Mouse (Mus musculus): ENCODE data around the gene Prkd1. TPM values are rescaled to one million over a fixed set of nuclear protein-coding genes. Genes with fewer than 3 reads are reported as not detected.

The Prkd1 gene
- polyA plus RNA-seq, 1 experiment from 2014 or later: 4.0 TPM

GRCm38 (mm10) chr12:50499796-50500504 is 148.9 kb downstream of the Prkd1 start:
- H3K9ac ChIP-seq (replicated peaks; ENCODE audit: low read depth): no peak overlapping the region
- H3K4me1 ChIP-seq (ENCODE audit: insufficient read depth, low read depth, low read length): no peaks in the 10 kb centered on the region
- no peak overlapping the region for H3K27ac ChIP-seq (ENCODE audit: low read length)
- no peaks in the 10 kb centered on the region for H3K36me3 ChIP-seq (ENCODE audit: insufficient read depth, low read length)
- ATAC-seq: no peak
- no peak overlapping the region for H3K4me2 ChIP-seq (replicated peaks; ENCODE audit: low read depth, low read length)
- no peak for DNase-seq (ENCODE audit: low spot score)
- no peak overlapping the region for H3K4me3 ChIP-seq (ENCODE audit: low read depth, low read length)
- no peaks in the 10 kb centered on the region for H3K9me3 ChIP-seq (ENCODE audit: low read length)
- WGBS: 86% methylated on average over 3 of the region's 3 CpGs
- TF ChIP-seq EP300 (IDR thresholded peaks at IDR 0.05) (no peak), CTCF (IDR thresholded peaks at IDR 0.05) (no peak)
- H3K27me3 ChIP-seq (replicated peaks; ENCODE audit: insufficient read depth, low read length): no peaks in the 10 kb centered on the region

DNA sequence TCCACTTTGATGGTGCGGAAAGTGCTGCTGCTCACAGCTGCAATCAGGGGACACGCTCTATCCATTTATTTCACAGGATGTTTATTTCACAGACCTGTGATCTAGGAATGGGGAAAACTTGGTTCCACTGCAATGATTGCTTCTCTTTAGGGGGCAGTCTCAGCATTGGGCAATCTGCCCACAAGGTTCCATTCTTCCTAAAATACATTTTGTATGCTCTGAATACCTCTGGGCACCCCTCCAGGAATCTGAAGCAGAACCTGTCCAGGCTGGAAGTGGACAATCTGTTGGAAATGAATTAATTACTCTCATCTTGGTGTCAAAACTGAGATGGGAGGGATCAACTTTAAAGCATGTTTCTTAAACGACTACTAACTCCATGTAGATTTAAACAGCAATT is 152.9 kb downstream of the Prkd1 start:
- 51% methylated on average over 3 of the region's 3 CpGs for WGBS
- TF ChIP-seq EP300 (IDR thresholded peaks at IDR 0.05): no peak
- TF ChIP-seq CTCF (IDR thresholded peaks at IDR 0.05): no peak
- H3K27ac ChIP-seq (ENCODE audit: low read length): no peak overlapping the region

DNA sequence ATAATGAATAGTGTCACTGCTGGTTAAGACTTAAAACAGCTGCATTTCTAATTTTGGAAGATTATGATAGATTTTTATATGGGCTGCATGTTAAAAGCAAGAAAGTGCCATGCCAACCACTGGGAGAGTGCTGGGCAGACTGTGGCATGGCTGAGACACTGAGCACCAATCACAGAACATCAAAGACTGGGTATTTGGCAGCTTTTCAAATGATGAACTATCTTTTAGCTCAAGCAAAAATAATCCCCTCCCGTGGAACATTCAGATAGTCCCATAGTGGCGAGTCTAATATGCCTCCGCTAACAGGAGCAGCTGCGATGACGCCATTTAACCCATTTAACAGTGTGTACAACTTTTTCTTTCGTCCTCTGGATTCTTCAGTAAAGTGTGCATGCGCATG is 169.1 kb downstream of the Prkd1 start:
- 82% methylated on average over 7 of the region's 7 CpGs for WGBS
- DNase-seq (ENCODE audit: low spot score): no peak
- Histone ChIP-seq H3K27me3 (replicated peaks; ENCODE audit: insufficient read depth, low read length) (no peaks in the 10 kb centered on the region), H3K4me3 (ENCODE audit: low read depth, low read length) (no peak overlapping the region), H3K36me3 (ENCODE audit: insufficient read depth, low read length) (no peaks in the 10 kb centered on the region), H3K9ac (replicated peaks; ENCODE audit: low read depth) (no peak overlapping the region), H3K27ac (ENCODE audit: low read length) (no peak overlapping the region), H3K4me1 (ENCODE audit: insufficient read depth, low read depth, low read length) (no peaks in the 10 kb centered on the region), H3K4me2 (replicated peaks; ENCODE audit: low read depth, low read length) (no peak overlapping the region), H3K9me3 (ENCODE audit: low read length) (no peaks in the 10 kb centered on the region)
- ATAC-seq: no peak
- TF ChIP-seq CTCF (IDR thresholded peaks at IDR 0.05): no peak
- TF ChIP-seq EP300 (IDR thresholded peaks at IDR 0.05): no peak

More for the DNA sequence above, 152.9 kb downstream of the Prkd1 start:
- no peak overlapping the region for H3K4me2 ChIP-seq (replicated peaks; ENCODE audit: low read depth, low read length)
- DNase-seq (ENCODE audit: low spot score) (no peak), ATAC-seq (no peak)
- H3K36me3 ChIP-seq (ENCODE audit: insufficient read depth, low read length): no peaks in the 10 kb centered on the region
- no peak overlapping the region for H3K4me3 ChIP-seq (ENCODE audit: low read depth, low read length)
- H3K4me1 ChIP-seq (ENCODE audit: insufficient read depth, low read depth, low read length): no peaks in the 10 kb centered on the region
- H3K27me3 ChIP-seq (replicated peaks; ENCODE audit: insufficient read depth, low read length): no peaks in the 10 kb centered on the region
- no peak overlapping the region for H3K9ac ChIP-seq (replicated peaks; ENCODE audit: low read depth)
- no peaks in the 10 kb centered on the region for H3K9me3 ChIP-seq (ENCODE audit: low read length)

- H3K4me1 ChIP-seq (ENCODE audit: insufficient read depth, low read depth, low read length): no peaks in the 10 kb centered on the region
- no peak overlapping the region for H3K4me3 ChIP-seq (ENCODE audit: low read depth, low read length)
- TF ChIP-seq CTCF (IDR thresholded peaks at IDR 0.05) (no peak), EP300 (IDR thresholded peaks at IDR 0.05) (no peak)
- H3K4me2 ChIP-seq (replicated peaks; ENCODE audit: low read depth, low read length): no peak overlapping the region
- WGBS: 86% methylated on average over 3 of the region's 3 CpGs
- H3K27ac ChIP-seq (ENCODE audit: low read length): no peak overlapping the region
- H3K9ac ChIP-seq (replicated peaks; ENCODE audit: low read depth): no peak overlapping the region
- ATAC-seq (no peak), DNase-seq (ENCODE audit: low spot score) (no peak)
- no peaks in the 10 kb centered on the region for H3K27me3 ChIP-seq (replicated peaks; ENCODE audit: insufficient read depth, low read length)
- H3K36me3 ChIP-seq (ENCODE audit: insufficient read depth, low read length): no peaks in the 10 kb centered on the region
- H3K9me3 ChIP-seq (ENCODE audit: low read length): no peaks in the 10 kb centered on the region
Measured at GRCm38 (mm10) chr12:50457151-50457550, 191.7 kb downstream of the Prkd1 start.

DNA sequence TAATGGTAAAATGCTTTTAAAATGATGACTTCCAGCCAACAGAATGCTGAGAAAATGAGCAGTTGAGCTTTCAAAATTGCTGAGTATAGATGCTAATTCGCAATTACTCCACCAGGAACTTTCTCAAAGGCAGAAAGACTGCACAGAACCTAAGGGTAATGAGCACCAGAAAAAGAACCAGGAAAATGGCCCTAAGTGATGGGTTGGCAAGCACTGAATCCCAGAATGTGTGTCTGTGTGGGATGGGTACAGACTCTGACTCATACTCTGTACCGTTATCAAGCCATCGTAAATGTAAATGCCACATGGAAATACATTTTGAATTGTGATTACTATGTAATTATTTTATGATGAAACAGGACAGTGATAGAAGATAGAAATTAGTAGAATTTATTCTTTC is 197.1 kb downstream of the Prkd1 start:
- Histone ChIP-seq H3K27me3 (replicated peaks; ENCODE audit: insufficient read depth, low read length) (no peaks in the 10 kb centered on the region), H3K4me2 (replicated peaks; ENCODE audit: low read depth, low read length) (no peak overlapping the region), H3K36me3 (ENCODE audit: insufficient read depth, low read length) (no peaks in the 10 kb centered on the region), H3K4me1 (ENCODE audit: insufficient read depth, low read depth, low read length) (no peaks in the 10 kb centered on the region), H3K27ac (ENCODE audit: low read length) (no peak overlapping the region), H3K9me3 (ENCODE audit: low read length) (no peaks in the 10 kb centered on the region), H3K4me3 (ENCODE audit: low read depth, low read length) (no peak overlapping the region), H3K9ac (replicated peaks; ENCODE audit: low read depth) (no peak overlapping the region)
- no peak for TF ChIP-seq CTCF (IDR thresholded peaks at IDR 0.05)
- TF ChIP-seq EP300 (IDR thresholded peaks at IDR 0.05): no peak
- DNase-seq (ENCODE audit: low spot score) (no peak), ATAC-seq (no peak)
- 92% methylated on average over 3 of the region's 3 CpGs for WGBS

- no peak for TF ChIP-seq CTCF (IDR thresholded peaks at IDR 0.05)
- TF ChIP-seq EP300 (IDR thresholded peaks at IDR 0.05): no peak
- no peak overlapping the region for H3K9ac ChIP-seq (replicated peaks; ENCODE audit: low read depth)
- no peaks in the 10 kb centered on the region for H3K27me3 ChIP-seq (replicated peaks; ENCODE audit: insufficient read depth, low read length)
- H3K36me3 ChIP-seq (ENCODE audit: insufficient read depth, low read length): no peaks in the 10 kb centered on the region
- H3K27ac ChIP-seq (ENCODE audit: low read length): no peak overlapping the region
- 92% methylated on average over 6 of the region's 6 CpGs for WGBS
- no peak for ATAC-seq
- no peaks in the 10 kb centered on the region for H3K4me1 ChIP-seq (ENCODE audit: insufficient read depth, low read depth, low read length)
- no peak for DNase-seq (ENCODE audit: low spot score)
- no peak overlapping the region for H3K4me2 ChIP-seq (replicated peaks; ENCODE audit: low read depth, low read length)
- no peaks in the 10 kb centered on the region for H3K9me3 ChIP-seq (ENCODE audit: low read length)
- H3K4me3 ChIP-seq (ENCODE audit: low read depth, low read length): no peak overlapping the region
Measured at GRCm38 (mm10) chr12:50436660-50437059, 212.2 kb downstream of the Prkd1 start.

All from lung, postnatal 0 days (tissue).